Mouse (Mus musculus): ENCODE data around the gene Cers2. TPM values are rescaled to one million over a fixed set of nuclear protein-coding genes. Genes with fewer than 3 reads are reported as not detected.

The Cers2 gene
- polyA plus RNA-seq, 1 experiment from 2014 or later, result 111 TPM

- 96% methylated on average over 5 of the region's 5 CpGs for whole genome bisulfite sequencing
- H3K9ac ChIP-seq (ENCODE audit: low read length), result no peak overlapping the region
- peaks cover 8% of the 10 kb centered on the region for H3K4me1 ChIP-seq (replicated peaks; ENCODE audit: control insufficient read depth, insufficient read depth, low read length)
- H3K36me3 ChIP-seq (ENCODE audit: control insufficient read depth, insufficient read depth, low read length), result no peaks in the 10 kb centered on the region
- ATAC-seq (replicated peaks; ENCODE audit: low FRiP score) (no peak), DNase-seq (ENCODE audit: low spot score) (no peak)
- no peak overlapping the region for H3K4me2 ChIP-seq (ENCODE audit: low read depth, low read length, severe bottlenecking)
- H3K27me3 ChIP-seq (ENCODE audit: control insufficient read depth, insufficient read depth, low read length), result no peaks in the 10 kb centered on the region
- no peaks in the 10 kb centered on the region for H3K9me3 ChIP-seq (ENCODE audit: control insufficient read depth, low read length)
- H3K27ac ChIP-seq (ENCODE audit: low read depth, low read length), result no peak overlapping the region
- H3K4me3 ChIP-seq (ENCODE audit: low read depth, low read length), result no peak overlapping the region
Observed at GRCm38 (mm10) chr3:95285390-95285789, 29.2 kb upstream of the Cers2 start.

- no peak overlapping the region for H3K4me3 ChIP-seq (ENCODE audit: low read depth, low read length)
- no peak for ATAC-seq (replicated peaks; ENCODE audit: low FRiP score)
- H3K27me3 ChIP-seq (ENCODE audit: control insufficient read depth, insufficient read depth, low read length), result no peaks in the 10 kb centered on the region
- WGBS, result 74% methylated on average over 5 of the region's 5 CpGs
- H3K9me3 ChIP-seq (ENCODE audit: control insufficient read depth, low read length), result no peaks in the 10 kb centered on the region
- peaks cover 6% of the 10 kb centered on the region for H3K4me1 ChIP-seq (replicated peaks; ENCODE audit: control insufficient read depth, insufficient read depth, low read length)
- H3K36me3 ChIP-seq (ENCODE audit: control insufficient read depth, insufficient read depth, low read length), result no peaks in the 10 kb centered on the region
- H3K4me2 ChIP-seq (ENCODE audit: low read depth, low read length, severe bottlenecking), result no peak overlapping the region
- no peak for DNase-seq (ENCODE audit: low spot score)
- no peak overlapping the region for H3K9ac ChIP-seq (ENCODE audit: low read length)
- no peak overlapping the region for H3K27ac ChIP-seq (ENCODE audit: low read depth, low read length)
Observed at GRCm38 (mm10) chr3:95286011-95286410, 28.6 kb upstream of the Cers2 start.

- Histone ChIP-seq H3K9me3 (ENCODE audit: control insufficient read depth, low read length) (no peaks in the 10 kb centered on the region), H3K4me2 (ENCODE audit: low read depth, low read length, severe bottlenecking) (no peak overlapping the region), H3K27me3 (ENCODE audit: control insufficient read depth, insufficient read depth, low read length) (no peaks in the 10 kb centered on the region), H3K4me3 (ENCODE audit: low read depth, low read length) (no peak overlapping the region), H3K36me3 (ENCODE audit: control insufficient read depth, insufficient read depth, low read length) (no peaks in the 10 kb centered on the region), H3K9ac (ENCODE audit: low read length) (no peak overlapping the region), H3K27ac (ENCODE audit: low read depth, low read length) (no peak overlapping the region), H3K4me1 (replicated peaks; ENCODE audit: control insufficient read depth, insufficient read depth, low read length) (peaks cover 6% of the 10 kb centered on the region)
- 87% methylated on average over 7 of the region's 7 CpGs for WGBS
- ATAC-seq (replicated peaks; ENCODE audit: low FRiP score) (no peak), DNase-seq (ENCODE audit: low spot score) (no peak)
Observed at GRCm38 (mm10) chr3:95286510-95286909, 28.1 kb upstream of the Cers2 start.

- DNase-seq (ENCODE audit: low spot score) (no peak), ATAC-seq (replicated peaks; ENCODE audit: low FRiP score) (no peak)
- no peaks in the 10 kb centered on the region for H3K36me3 ChIP-seq (ENCODE audit: control insufficient read depth, insufficient read depth, low read length)
- H3K9me3 ChIP-seq (ENCODE audit: control insufficient read depth, low read length), result no peaks in the 10 kb centered on the region
- H3K27me3 ChIP-seq (ENCODE audit: control insufficient read depth, insufficient read depth, low read length), result no peaks in the 10 kb centered on the region
- no peak overlapping the region for H3K4me2 ChIP-seq (ENCODE audit: low read depth, low read length, severe bottlenecking)
- no peak overlapping the region for H3K4me3 ChIP-seq (ENCODE audit: low read depth, low read length)
- H3K4me1 ChIP-seq (replicated peaks; ENCODE audit: control insufficient read depth, insufficient read depth, low read length), result peaks cover 6% of the 10 kb centered on the region
- no peak overlapping the region for H3K9ac ChIP-seq (ENCODE audit: low read length)
- no peak overlapping the region for H3K27ac ChIP-seq (ENCODE audit: low read depth, low read length)
- 92% methylated on average over 3 of the region's 3 CpGs for WGBS
Observed at GRCm38 (mm10) chr3:95287541-95287940, 27.1 kb upstream of the Cers2 start.

- H3K27ac ChIP-seq (ENCODE audit: low read depth, low read length), result no peak overlapping the region
- H3K27me3 ChIP-seq (ENCODE audit: control insufficient read depth, insufficient read depth, low read length), result no peaks in the 10 kb centered on the region
- 93% methylated on average over 4 of the region's 4 CpGs for WGBS
- H3K4me1 ChIP-seq (replicated peaks; ENCODE audit: control insufficient read depth, insufficient read depth, low read length), result no peaks in the 10 kb centered on the region
- no peak overlapping the region for H3K4me2 ChIP-seq (ENCODE audit: low read depth, low read length, severe bottlenecking)
- DNase-seq (ENCODE audit: low spot score), result no peak
- no peaks in the 10 kb centered on the region for H3K9me3 ChIP-seq (ENCODE audit: control insufficient read depth, low read length)
- ATAC-seq (replicated peaks; ENCODE audit: low FRiP score), result no peak
- no peak overlapping the region for H3K4me3 ChIP-seq (ENCODE audit: low read depth, low read length)
- H3K9ac ChIP-seq (ENCODE audit: low read length), result no peak overlapping the region
- no peaks in the 10 kb centered on the region; the same call in 1 of the 2 replicates for H3K36me3 ChIP-seq (ENCODE audit: control insufficient read depth, insufficient read depth, low read length)
Observed at GRCm38 (mm10) chr3:95289419-95289818, 25.2 kb upstream of the Cers2 start.

GRCm38 (mm10) chr3:95290156-95290555, 24.4 kb upstream of the Cers2 start:
- no peak for ATAC-seq (replicated peaks; ENCODE audit: low FRiP score)
- WGBS, result 79% methylated on average over 6 of the region's 6 CpGs

GRCm38 (mm10) chr3:95291041-95291440, 23.6 kb upstream of the Cers2 start:
- 91% methylated on average over 4 of the region's 4 CpGs for WGBS
- no peaks in the 10 kb centered on the region for H3K9me3 ChIP-seq (ENCODE audit: control insufficient read depth, low read length)
- H3K36me3 ChIP-seq (ENCODE audit: control insufficient read depth, insufficient read depth, low read length), result no peaks in the 10 kb centered on the region; the same call in 1 of the 2 replicates
- H3K4me3 ChIP-seq (ENCODE audit: low read depth, low read length), result no peak overlapping the region
- no peak overlapping the region for H3K4me2 ChIP-seq (ENCODE audit: low read depth, low read length, severe bottlenecking)
- no peak overlapping the region for H3K9ac ChIP-seq (ENCODE audit: low read length)
- ATAC-seq (replicated peaks; ENCODE audit: low FRiP score) (no peak), DNase-seq (ENCODE audit: low spot score) (no peak)
- no peak overlapping the region for H3K27ac ChIP-seq (ENCODE audit: low read depth, low read length)
- no peaks in the 10 kb centered on the region for H3K4me1 ChIP-seq (replicated peaks; ENCODE audit: control insufficient read depth, insufficient read depth, low read length)
- H3K27me3 ChIP-seq (ENCODE audit: control insufficient read depth, insufficient read depth, low read length), result no peaks in the 10 kb centered on the region

More at GRCm38 (mm10) chr3:95290156-95290555, 24.4 kb upstream of the Cers2 start:
- no peak for DNase-seq (ENCODE audit: low spot score)
- Histone ChIP-seq H3K27ac (ENCODE audit: low read depth, low read length) (no peak overlapping the region), H3K9ac (ENCODE audit: low read length) (no peak overlapping the region), H3K4me3 (ENCODE audit: low read depth, low read length) (no peak overlapping the region), H3K36me3 (ENCODE audit: control insufficient read depth, insufficient read depth, low read length) (no peaks in the 10 kb centered on the region; the same call in 1 of the 2 replicates), H3K9me3 (ENCODE audit: control insufficient read depth, low read length) (no peaks in the 10 kb centered on the region), H3K27me3 (ENCODE audit: control insufficient read depth, insufficient read depth, low read length) (no peaks in the 10 kb centered on the region), H3K4me2 (ENCODE audit: low read depth, low read length, severe bottlenecking) (no peak overlapping the region), H3K4me1 (replicated peaks; ENCODE audit: control insufficient read depth, insufficient read depth, low read length) (no peaks in the 10 kb centered on the region)

- no peak overlapping the region for H3K4me2 ChIP-seq (ENCODE audit: low read depth, low read length, severe bottlenecking)
- H3K9me3 ChIP-seq (ENCODE audit: control insufficient read depth, low read length), result no peaks in the 10 kb centered on the region
- no peak overlapping the region for H3K4me3 ChIP-seq (ENCODE audit: low read depth, low read length)
- DNase-seq (ENCODE audit: low spot score) (no peak), ATAC-seq (replicated peaks; ENCODE audit: low FRiP score) (no peak)
- no peaks in the 10 kb centered on the region for H3K4me1 ChIP-seq (replicated peaks; ENCODE audit: control insufficient read depth, insufficient read depth, low read length)
- WGBS, result 88% methylated on average over 2 of the region's 2 CpGs
- no peaks in the 10 kb centered on the region for H3K27me3 ChIP-seq (ENCODE audit: control insufficient read depth, insufficient read depth, low read length)
- no peak overlapping the region for H3K27ac ChIP-seq (ENCODE audit: low read depth, low read length)
- H3K36me3 ChIP-seq (ENCODE audit: control insufficient read depth, insufficient read depth, low read length), result no peaks in the 10 kb centered on the region; the same call in 1 of the 2 replicates
- H3K9ac ChIP-seq (ENCODE audit: low read length), result no peak overlapping the region
Observed at GRCm38 (mm10) chr3:95292899-95293298, 21.7 kb upstream of the Cers2 start.

GRCm38 (mm10) chr3:95293537-95293936, 21.1 kb upstream of the Cers2 start:
- Histone ChIP-seq H3K36me3 (ENCODE audit: control insufficient read depth, insufficient read depth, low read length) (no peaks in the 10 kb centered on the region; the same call in 1 of the 2 replicates), H3K27ac (ENCODE audit: low read depth, low read length) (no peak overlapping the region), H3K9me3 (ENCODE audit: control insufficient read depth, low read length) (no peaks in the 10 kb centered on the region), H3K9ac (ENCODE audit: low read length) (no peak overlapping the region), H3K4me1 (replicated peaks; ENCODE audit: control insufficient read depth, insufficient read depth, low read length) (no peaks in the 10 kb centered on the region), H3K4me3 (ENCODE audit: low read depth, low read length) (no peak overlapping the region), H3K4me2 (ENCODE audit: low read depth, low read length, severe bottlenecking) (no peak overlapping the region), H3K27me3 (ENCODE audit: control insufficient read depth, insufficient read depth, low read length) (no peaks in the 10 kb centered on the region)
- 90% methylated on average over 11 of the region's 11 CpGs for WGBS
- no peak for DNase-seq (ENCODE audit: low spot score)
- no peak for ATAC-seq (replicated peaks; ENCODE audit: low FRiP score)
